Mouse (Mus musculus) right cerebral cortex, adult 18-20 months (tissue): ENCODE results near the gene Plek2.

Source experiments
- DNase-seq: peaks from one replicate; pipeline ENCODE4 v3.0.0; 2022; ENCODE audit warnings: mixed read lengths

Gene Plek2

GRCm38 (mm10) chr12:78910684-78911461 is 4.1 kb upstream of the Plek2 start:
- DNase-seq: no peak

- DNase-seq: no peak
These were observed 1.4 kb upstream of the Plek2 start for GRCm38 (mm10) chr12:78908081-78908605.

- DNase-seq: no peak
These were observed 2.3 kb downstream of the Plek2 start for GRCm38 (mm10) chr12:78904499-78904898.

- no peak for DNase-seq
These were observed 3.5 kb downstream of the Plek2 start for GRCm38 (mm10) chr12:78903313-78903712.

GRCm38 (mm10) chr12:78901467-78901866 is 5.3 kb downstream of the Plek2 start:
- no peak for DNase-seq

GRCm38 (mm10) chr12:78897861-78898260 is 8.9 kb downstream of the Plek2 start:
- no peak for DNase-seq

- DNase-seq: no peak
These were observed 15.6 kb downstream of the Plek2 start for GRCm38 (mm10) chr12:78891149-78891548.

GRCm38 (mm10) chr12:78890062-78890461 is 16.7 kb downstream of the Plek2 start:
- DNase-seq: no peak

GRCm38 (mm10) chr12:78874581-78874980 is 32.2 kb downstream of the Plek2 start:
- DNase-seq: no peak

- DNase-seq: no peak
These were observed 38.6 kb downstream of the Plek2 start for GRCm38 (mm10) chr12:78868115-78868514.

- no peak for DNase-seq
These were observed 41.3 kb downstream of the Plek2 start for GRCm38 (mm10) chr12:78865434-78865833.

GRCm38 (mm10) chr12:78862254-78862730 is 44.5 kb downstream of the Plek2 start:
- no peak for DNase-seq

- peak; percentile 100 for DNase-seq
These were observed 45.1 kb downstream of the Plek2 start, which contains the start of the genes Atp6v1d and Eif2s1 for GRCm38 (mm10) chr12:78861496-78862253. Gene Atp6v1d, minus strand, starts transcription at chr12:78861638. Gene Eif2s1, plus strand, starts transcription at chr12:78861819.

GRCm38 (mm10) chr12:78860921-78861495 is 45.8 kb downstream of the Plek2 start:
- DNase-seq: peak; percentile 19

- DNase-seq: no peak
These were observed 58.5 kb downstream of the Plek2 start for GRCm38 (mm10) chr12:78848246-78848645.

GRCm38 (mm10) chr12:78842429-78842828 is 64.3 kb downstream of the Plek2 start:
- DNase-seq: no peak

- DNase-seq: no peak
These were observed 66.9 kb downstream of the Plek2 start for GRCm38 (mm10) chr12:78839906-78840305.
